Mouse (Mus musculus): ENCODE measurements around the gene Fstl3.

DNA sequence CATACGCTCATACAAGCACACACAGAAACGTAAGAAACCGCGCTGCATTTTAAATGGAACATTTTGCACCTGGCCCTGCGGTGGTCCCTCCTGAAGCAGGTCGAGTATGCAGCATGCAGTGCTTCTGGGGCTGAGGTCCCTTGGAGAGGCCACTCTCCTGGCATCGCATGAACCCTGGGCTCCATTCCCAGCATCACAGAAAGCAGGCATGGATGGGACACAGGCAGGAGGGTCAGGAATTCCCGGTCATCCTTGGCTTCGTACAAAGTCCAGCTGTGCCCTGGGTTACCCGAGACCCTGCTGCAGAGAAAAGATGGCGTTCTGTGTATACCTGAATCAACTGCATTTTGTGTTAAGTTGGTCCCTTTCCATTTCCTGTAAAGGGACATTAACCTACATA lies 23.4 kb downstream of the Fstl3 start:
- TF ChIP-seq POLR2A (IDR thresholded peaks at IDR 0.05; ENCODE audit: borderline replicate concordance, insufficient read depth, low read length) (no peak), CTCF (IDR thresholded peaks at IDR 0.05; ENCODE audit: borderline replicate concordance, insufficient read depth, low read depth, low read length) (no peak)
